ENCODE assay signal across 8 mouse cellular contexts in the genomic region with DNA sequence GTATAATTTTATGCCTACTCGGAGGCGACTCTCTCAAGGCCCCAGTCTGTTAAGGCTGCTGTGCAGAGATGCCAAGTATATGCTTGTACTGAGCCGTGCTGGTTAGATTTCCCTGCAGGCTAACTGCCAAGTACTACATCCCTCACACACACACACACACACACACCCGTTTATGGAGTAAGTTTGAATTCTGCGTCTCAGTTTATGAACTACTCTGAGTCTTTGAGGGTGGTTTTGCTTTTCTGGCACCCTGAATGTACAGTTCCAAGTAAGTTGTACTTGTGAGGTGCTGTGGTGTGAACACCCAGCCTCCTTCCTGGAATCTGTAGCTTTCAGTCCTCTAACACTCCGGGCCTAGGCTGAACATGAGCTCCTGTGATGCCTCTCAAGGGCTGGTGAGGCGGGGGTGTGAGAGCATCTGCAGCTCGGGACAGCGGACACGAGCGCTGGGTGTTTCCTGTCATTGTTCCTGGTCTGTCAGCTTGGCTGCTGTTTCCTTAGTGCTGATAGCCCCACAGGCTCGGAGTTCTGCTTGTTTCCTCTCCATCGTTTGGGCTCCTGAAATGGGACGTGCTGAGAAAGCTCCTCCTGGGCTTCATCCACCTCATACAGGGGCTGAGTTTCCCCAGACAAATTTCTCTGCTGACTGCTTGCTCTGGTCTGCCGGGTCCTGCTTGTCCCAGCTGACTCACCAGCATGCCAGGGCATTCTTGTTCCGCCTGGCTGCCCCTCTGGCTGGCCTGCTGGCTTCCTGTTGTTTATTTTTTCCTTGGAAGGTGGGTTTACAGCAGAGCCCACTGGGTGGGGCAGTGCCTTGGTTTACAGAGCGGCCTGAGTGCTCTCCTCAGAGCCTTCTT. TPM values are rescaled to one million over a fixed set of nuclear protein-coding genes. Genes with fewer than 3 reads are reported as not detected.
A peak's percentile ranks its signal among the peaks of the same experiment; 100 is the strongest.
DNase-seq lines count a peak whose midpoint lies in the region; ATAC-seq lines count a peak whose summit lies in the region.

No protein-coding gene starts in this region.

- no peak overlapping the region for H3K4me2 ChIP-seq in heart, embryonic 14.5 days (ENCODE audit: low read length)
- H3K4me2 ChIP-seq in neural tube, embryonic 13.5 days = no peak overlapping the region

- H3K27me3 ChIP-seq in heart, embryonic 14.5 days (ENCODE audit: control insufficient read depth, insufficient read depth, low read length) = no peaks in the 10 kb centered on the region
- no peaks in the 10 kb centered on the region for H3K27me3 ChIP-seq in neural tube, embryonic 13.5 days

- peak; percentile 39; the same call in 1 of the 2 replicates for ATAC-seq in common myeloid progenitor, adult 5-6 weeks (replicated peaks; ENCODE audit: low read depth, poor library complexity, severe bottlenecking)
- peak; percentile 67 for ATAC-seq in heart, embryonic 14.5 days (ENCODE audit: insufficient number of reproducible peaks, insufficient read depth, low FRiP score, low read depth)
- ATAC-seq in neural tube, embryonic 13.5 days (ENCODE audit: low read depth) = no peak

- no peak overlapping the region for H3K4me3 ChIP-seq in heart, embryonic 14.5 days (ENCODE audit: control insufficient read depth in 1 of 2, insufficient read depth in 1 of 2, low read depth in 1 of 2, low read length in 2 of 2)
- H3K4me3 ChIP-seq in neural tube, embryonic 13.5 days = no peak overlapping the region

- WGBS in heart, embryonic 14.5 days = 44% methylated on average over 17 of the region's 17 CpGs
- 71% methylated on average over 17 of the region's 17 CpGs for WGBS in neural tube, embryonic 13.5 days

- H3K36me3 ChIP-seq in heart, embryonic 14.5 days (ENCODE audit: control insufficient read depth, insufficient read depth, low read length) = peaks cover 58% of the 10 kb centered on the region
- H3K36me3 ChIP-seq in neural tube, embryonic 13.5 days = peaks cover 65% of the 10 kb centered on the region

- no peak overlapping the region for H3K9ac ChIP-seq in heart, embryonic 14.5 days (ENCODE audit: low read length)
- H3K9ac ChIP-seq in neural tube, embryonic 13.5 days = no peak overlapping the region

- DNase-seq in left cerebral cortex, adult 18-20 months (ENCODE audit: low spot score in 2 of 2) = peak; percentile 21 to 37
- no peak for DNase-seq in left cerebral cortex, adult 8-10 months (ENCODE audit: low spot score in 2 of 2)
- DNase-seq in layer of hippocampus, postnatal 36 days = peak; percentile 11 to 31
- no peak for DNase-seq in gastrocnemius, postnatal 4 days (ENCODE audit: low spot score in 2 of 2)
- DNase-seq in spleen, postnatal 14 days (ENCODE audit: low spot score in 2 of 2) = no peak

- H3K4me1 ChIP-seq in heart, embryonic 14.5 days (ENCODE audit: control insufficient read depth in 2 of 2, insufficient read depth in 2 of 2, low read length in 2 of 2) = peaks cover 5 to 23% of the 10 kb centered on the region in 2 experiments; a peak in 3 of 4 replicates
- H3K4me1 ChIP-seq in neural tube, embryonic 13.5 days (replicated peaks) = peaks cover 18% of the 10 kb centered on the region

- H3K9me3 ChIP-seq in heart, embryonic 14.5 days (ENCODE audit: control insufficient read depth, low read length) = no peaks in the 10 kb centered on the region
- no peaks in the 10 kb centered on the region for H3K9me3 ChIP-seq in neural tube, embryonic 13.5 days

- H3K27ac ChIP-seq in heart, embryonic 14.5 days (replicated peaks in 1 of 2; ENCODE audit: control insufficient read depth in 1 of 2, insufficient read depth in 1 of 2, low read depth in 2 of 2, low read length in 2 of 2) = peak overlapping the region; percentile 78 to 79
- peak overlapping the region; percentile 68 for H3K27ac ChIP-seq in neural tube, embryonic 13.5 days (replicated peaks)

RNA-seq across cellular contexts. Expression of gene Gcn1l1, which starts 7.9 kb away (rescaled TPM):
- total RNA-seq in left cerebral cortex, adult 18-20 months (2021) = 10 to 100 TPM; 62.0 to 66.4 TPM
- total RNA-seq in left cerebral cortex, adult 8-10 months (2022) = 10 to 100 TPM; 60.7 to 71.6 (median 61.4) TPM
- 32.6 and 41.8 TPM in 2 replicates for total RNA-seq in common myeloid progenitor, adult 5-6 weeks (2017)
- 25.2 and 26.3 TPM in 2 replicates for polyA plus RNA-seq in heart, embryonic 14.5 days (2014; fragmentation: Nextera tagmentation; extraction: Ambion mirVana)
- total RNA-seq in layer of hippocampus, postnatal 36 days (2021) = 10 to 100 TPM; 69.4 to 73.1 TPM
- 36.5 and 39.3 TPM in 2 replicates for polyA plus RNA-seq in neural tube, embryonic 13.5 days (2015; fragmentation: Nextera tagmentation; extraction: Ambion mirVana)
- 10 to 100 TPM; 48.8 to 50.7 TPM for total RNA-seq in gastrocnemius, postnatal 4 days (2021)

RNA-seq across cellular contexts. Expression of gene Rplp0, which starts 13.6 kb away (rescaled TPM):
- 100 to 1,000 TPM; 185 to 199 TPM for total RNA-seq in left cerebral cortex, adult 18-20 months (2021)
- total RNA-seq in left cerebral cortex, adult 8-10 months (2022) = 100 to 1,000 TPM; 188 to 223 (median 203) TPM
- total RNA-seq in common myeloid progenitor, adult 5-6 weeks (2017) = 1,584 and 1,794 TPM in 2 replicates
- 1,183 and 1,268 TPM in 2 replicates for polyA plus RNA-seq in heart, embryonic 14.5 days (2014; fragmentation: Nextera tagmentation; extraction: Ambion mirVana)
- total RNA-seq in layer of hippocampus, postnatal 36 days (2021) = 100 to 1,000 TPM; 223 to 227 TPM
- polyA plus RNA-seq in neural tube, embryonic 13.5 days (2015; fragmentation: Nextera tagmentation; extraction: Ambion mirVana) = 767 and 869 TPM in 2 replicates
- total RNA-seq in gastrocnemius, postnatal 4 days (2021) = 1,000 to 10,000 TPM; 1,089 to 1,227 TPM

RNA-seq across cellular contexts. Expression of gene Rab35, which starts 58.8 kb away (rescaled TPM):
- 100 to 1,000 TPM; 108 TPM for total RNA-seq in left cerebral cortex, adult 18-20 months (2021)
- total RNA-seq in left cerebral cortex, adult 8-10 months (2022) = 100 to 1,000 TPM in 2 of 4 experiments, 10 to 100 TPM in 2; 97.0 to 104 (median 99.4) TPM
- 38.2 and 38.4 TPM in 2 replicates for total RNA-seq in common myeloid progenitor, adult 5-6 weeks (2017)
- polyA plus RNA-seq in heart, embryonic 14.5 days (2014; fragmentation: Nextera tagmentation; extraction: Ambion mirVana) = 19.2 and 20.1 TPM in 2 replicates
- total RNA-seq in layer of hippocampus, postnatal 36 days (2021) = 10 to 100 TPM; 88.7 to 89.0 TPM
- 17.1 and 18.5 TPM in 2 replicates for polyA plus RNA-seq in neural tube, embryonic 13.5 days (2015; fragmentation: Nextera tagmentation; extraction: Ambion mirVana)
- total RNA-seq in gastrocnemius, postnatal 4 days (2021) = 10 to 100 TPM; 43.1 to 46.8 TPM

Comparison
In these comparisons a context has a peak if more than half of its experiments do, and no peak if none do; other contexts are left out.
1. DNase-seq: peak in left cerebral cortex, adult 18-20 months (2 of 2) and layer of hippocampus, postnatal 36 days (2 of 2); none in left cerebral cortex, adult 8-10 months (0 of 2), gastrocnemius, postnatal 4 days (0 of 2) and spleen, postnatal 14 days (0 of 2).